Mouse (Mus musculus) urinary bladder, postnatal 25 days (tissue): ENCODE measurements at regions not wholly inside any gene's neighbourhood (a gene's known extent, or its start where the extent isn't known, plus 50 kb on each side); places are given as distances from the start of the nearest gene placed in this dataset.
A peak's percentile ranks its signal among the peaks of the same experiment; 100 is the strongest.

ENCODE experiments used
- DNase-seq: peaks from one replicate; pipeline ENCODE4 v3.0.0; 2022; ENCODE audit warnings: low spot score

- no peak for DNase-seq
These were observed 100.4 kb upstream of the Sesn3 start for GRCm38 (mm10) chr9:14174324-14175040.

GRCm38 (mm10) chr9:14175041-14175881 lies 99.6 kb upstream of the Sesn3 start:
- peak; percentile 43 for DNase-seq

- DNase-seq: no peak
These were observed 95.1 kb upstream of the Sesn3 start for GRCm38 (mm10) chr9:14179777-14180176.

GRCm38 (mm10) chr9:14184261-14184660 lies 90.6 kb upstream of the Sesn3 start:
- DNase-seq: no peak

DNA sequence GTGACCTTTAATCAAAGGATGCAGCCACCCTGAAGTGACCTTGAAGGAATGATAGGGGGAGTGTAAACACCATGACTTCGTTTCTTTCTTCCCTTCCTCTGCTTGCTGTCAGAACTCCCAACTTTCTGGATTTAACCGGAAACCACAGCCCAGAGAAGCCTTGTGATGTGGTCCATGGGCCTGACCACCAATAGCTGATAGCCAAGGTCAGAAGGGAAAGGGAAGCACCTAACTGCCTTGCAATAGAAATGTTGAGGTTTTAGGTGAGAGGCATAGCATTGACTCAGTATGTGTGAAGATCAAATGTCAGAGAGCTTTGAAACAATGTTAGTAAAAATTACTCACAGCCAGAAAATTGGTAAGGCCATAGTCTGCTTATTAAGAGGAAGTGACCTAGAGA lies 89.2 kb upstream of the Sesn3 start:
- no peak for DNase-seq

- no peak for DNase-seq
These were observed 87.1 kb upstream of the Sesn3 start for GRCm38 (mm10) chr9:14187753-14188152.

GRCm38 (mm10) chr9:14188504-14188903 lies 86.4 kb upstream of the Sesn3 start:
- no peak for DNase-seq

DNA sequence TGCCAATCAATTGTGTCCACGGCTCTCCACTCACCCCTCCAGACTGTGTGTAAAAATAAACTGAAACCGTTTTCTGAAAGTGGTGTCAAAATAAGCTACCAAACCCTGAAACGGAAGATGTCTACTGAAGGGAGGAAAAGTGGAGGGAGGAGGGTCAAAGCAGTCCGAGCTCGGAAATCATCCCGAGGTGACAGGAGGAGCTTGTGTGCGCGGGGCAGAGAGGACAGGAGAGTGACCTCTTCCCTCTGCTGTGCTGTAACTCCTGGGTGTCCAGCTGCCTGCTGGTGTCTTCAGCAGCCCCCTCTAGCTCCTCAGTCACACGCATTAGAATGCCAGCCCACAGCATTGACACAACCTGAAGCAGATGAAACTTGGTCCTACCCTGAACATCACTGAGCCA lies 84.2 kb upstream of the Sesn3 start:
- no peak for DNase-seq

GRCm38 (mm10) chr9:14194748-14195147 lies 80.1 kb upstream of the Sesn3 start:
- no peak for DNase-seq

DNA sequence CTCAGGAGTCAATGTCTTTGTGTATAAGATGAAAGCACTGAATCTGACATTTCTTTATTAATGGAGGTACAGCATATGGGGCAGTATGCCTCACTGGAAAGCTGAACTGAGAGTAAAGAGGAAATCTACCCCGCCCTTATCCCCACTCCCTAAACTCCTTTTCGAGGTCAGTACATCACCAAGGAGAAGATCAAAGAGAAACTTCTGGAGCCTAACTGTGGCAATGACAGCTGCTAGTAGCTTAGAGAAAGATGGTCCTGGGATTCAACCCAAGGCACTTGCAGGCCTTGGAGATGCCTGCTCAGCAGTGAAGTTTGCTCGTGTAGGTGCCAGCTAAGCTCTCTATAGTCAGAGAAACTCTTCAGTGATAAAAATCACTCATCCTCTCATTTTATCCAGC lies 75.8 kb upstream of the Sesn3 start:
- DNase-seq: no peak

DNA sequence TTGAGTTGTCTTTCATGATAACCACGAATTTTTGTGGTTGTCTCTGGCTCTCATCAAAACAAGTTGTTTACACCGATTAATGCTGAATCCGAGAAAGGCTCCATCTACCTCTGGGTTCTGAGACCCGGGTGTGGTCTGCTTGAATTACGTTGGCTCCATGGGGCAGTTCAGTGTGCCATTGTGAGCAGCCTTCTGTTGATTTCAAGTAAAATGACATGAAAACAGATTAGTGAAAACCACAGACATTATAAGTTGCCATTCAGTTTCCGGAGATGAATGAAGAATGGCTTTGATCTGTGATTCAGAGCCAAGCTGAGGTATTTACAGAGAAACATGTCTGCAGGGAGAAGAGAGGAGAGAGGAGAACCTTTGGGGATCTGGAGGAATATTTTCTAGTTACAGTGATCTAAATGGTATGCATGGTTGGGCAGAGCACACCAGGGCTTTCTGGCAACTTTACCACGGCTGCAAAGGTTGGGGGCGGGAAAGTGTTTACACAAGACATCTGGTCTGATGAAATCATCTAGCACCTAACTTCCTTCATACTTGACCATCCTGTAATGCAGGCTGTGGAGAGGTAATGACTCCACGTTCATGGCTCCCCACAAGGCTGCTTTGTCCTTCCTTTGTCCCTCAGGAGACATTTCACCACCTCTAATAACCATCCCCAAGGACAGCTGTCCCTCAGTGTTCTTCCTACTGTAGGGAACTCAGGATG lies 74.7 kb upstream of the Sesn3 start:
- DNase-seq: no peak

- no peak for DNase-seq
These were observed 74.0 kb upstream of the Sesn3 start for GRCm38 (mm10) chr9:14200852-14201251.

- no peak for DNase-seq
These were observed 72.1 kb upstream of the Sesn3 start for GRCm38 (mm10) chr9:14202551-14203306.

GRCm38 (mm10) chr9:14203307-14203695 lies 71.6 kb upstream of the Sesn3 start:
- DNase-seq: no peak

GRCm38 (mm10) chr9:14203768-14204416 lies 71.0 kb upstream of the Sesn3 start:
- DNase-seq: no peak

DNA sequence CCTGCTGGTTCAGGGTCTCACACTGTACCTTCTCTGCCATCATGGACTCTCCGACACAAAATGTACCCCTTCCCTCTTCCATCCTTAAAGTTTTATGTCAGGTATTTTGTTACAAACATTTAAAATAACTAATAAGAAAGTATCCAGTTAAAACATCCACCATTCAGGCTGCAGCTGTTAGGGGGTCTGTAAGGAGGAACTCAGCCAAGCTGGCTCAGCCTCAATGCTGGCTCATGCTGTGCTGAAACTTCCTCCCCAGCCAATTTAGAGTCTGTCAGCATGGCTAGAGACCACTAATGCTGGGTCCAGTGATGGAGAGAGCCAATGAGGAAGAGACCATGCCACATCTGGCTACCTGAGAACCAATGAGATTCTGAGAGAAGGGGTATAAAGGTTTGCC lies 70.0 kb upstream of the Sesn3 start:
- no peak for DNase-seq

DNA sequence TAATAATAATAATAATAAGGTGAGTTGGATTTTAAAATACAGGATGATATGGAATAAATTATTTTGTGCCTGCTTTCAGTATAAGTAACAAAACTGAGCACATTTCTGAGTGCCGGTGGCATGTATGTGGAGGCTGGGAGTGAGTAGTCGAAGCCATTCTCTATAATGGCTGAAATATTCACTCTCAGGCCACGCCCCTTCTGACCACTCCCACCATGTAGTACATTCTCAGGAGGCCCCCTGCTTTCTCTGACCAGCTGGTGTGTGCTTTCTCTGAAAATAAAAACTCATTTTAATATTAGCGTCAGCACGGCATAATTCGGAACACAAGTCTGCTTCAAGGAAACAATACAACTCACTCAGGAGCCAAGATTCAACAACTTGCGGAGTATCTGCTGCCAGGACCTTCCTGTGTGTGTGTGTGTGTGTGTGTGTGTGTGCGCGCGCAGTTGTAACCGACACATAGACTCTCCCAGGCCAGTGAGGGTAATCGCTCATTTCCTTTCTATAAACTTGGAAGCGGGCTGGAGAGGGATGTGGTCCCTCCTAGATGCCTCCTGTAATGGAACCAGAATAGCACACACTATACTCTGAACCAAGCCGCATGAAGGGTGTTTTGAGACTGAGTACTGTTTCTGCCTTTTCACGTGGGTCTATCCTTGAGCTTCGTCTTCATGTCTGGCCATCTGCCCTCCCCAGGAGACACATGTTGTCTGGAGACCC lies 67.9 kb upstream of the Sesn3 start:
- DNase-seq: no peak

GRCm38 (mm10) chr9:14207561-14207936 lies 67.3 kb upstream of the Sesn3 start:
- no peak for DNase-seq

- no peak for DNase-seq
These were observed 61.6 kb upstream of the Sesn3 start for GRCm38 (mm10) chr9:14213283-14213682.

DNA sequence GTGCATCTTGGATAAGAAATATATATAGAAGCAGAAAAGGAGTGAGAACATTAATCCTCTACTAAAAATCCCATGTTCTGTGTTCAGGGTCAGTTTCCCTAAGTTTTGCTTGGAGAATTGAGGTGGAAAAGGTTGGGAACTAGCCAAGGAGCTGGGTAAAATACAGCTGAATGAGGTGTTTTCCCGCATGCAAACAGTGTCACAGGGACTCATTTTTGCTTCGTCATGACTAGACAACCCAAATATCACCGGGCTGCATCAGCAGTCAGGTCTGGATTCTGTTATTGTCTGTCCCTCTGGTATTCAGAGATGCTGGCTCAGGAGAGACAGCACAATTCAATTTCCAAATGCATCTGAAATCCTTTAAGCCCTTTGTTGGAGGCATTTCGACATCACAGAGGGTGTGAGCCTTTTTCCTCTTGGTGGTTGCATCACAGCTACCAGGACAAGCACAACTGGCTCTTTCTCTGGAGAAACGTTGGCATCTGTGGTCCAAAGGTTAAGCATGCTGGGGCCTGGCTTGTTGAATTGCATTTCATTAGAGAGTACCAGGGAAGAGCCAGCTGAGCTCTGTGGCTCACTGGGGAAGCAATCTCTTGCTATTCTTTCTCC lies 59.6 kb upstream of the Sesn3 start:
- DNase-seq: peak; percentile 26

DNA sequence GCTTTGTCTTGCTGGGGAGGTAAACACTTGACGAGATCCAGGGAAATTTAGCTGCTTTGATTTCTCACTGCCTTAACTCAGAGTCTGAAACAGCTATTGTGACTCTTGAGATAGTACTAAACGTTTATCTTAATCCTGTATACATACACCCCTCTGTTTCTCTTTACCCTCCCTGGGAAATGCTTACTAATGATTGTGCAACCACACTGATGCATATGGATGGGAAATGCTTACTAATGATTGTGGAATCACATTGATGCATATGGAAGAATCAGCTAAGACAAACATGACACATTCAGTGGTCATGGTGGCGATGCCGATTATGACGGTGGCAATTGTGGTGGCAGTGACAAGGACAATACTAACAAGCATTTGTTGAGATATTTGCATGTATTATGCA lies 58.9 kb upstream of the Sesn3 start:
- DNase-seq: no peak
